Mouse (Mus musculus) neural tube, embryonic 12.5 days (tissue): ENCODE measurements around the gene Vmn1r55. TPM values are rescaled to one million over a fixed set of nuclear protein-coding genes. Genes with fewer than 3 reads are reported as not detected.
"Not testable (repeated sequence)": the region's sequence is repeated elsewhere in the genome, so short reads cannot be mapped to it uniquely, and the experiment has no call there.

ENCODE experiments used
- ATAC-seq: fragments of 200-750 bp; cut with Nextera tagmentation; 2 replicates; pipeline ENCODE4 v1.8.0; 2017; ENCODE audit warnings: low read depth, mild to moderate bottlenecking, moderate TSS enrichment, moderate library complexity; ENCODE audit not compliant: low FRiP score
- H3K27ac ChIP-seq: fragments of 300-500 bp; sonication (generic); 2 replicates; pipeline ENCODE4 v1.5.1; 2016
- H3K27me3 ChIP-seq: fragments of 300-500 bp; sonication (generic); replicated peaks from 2 replicates; pipeline ENCODE4 v1.6.1; 2016; ENCODE audit warnings: mild to moderate bottlenecking
- H3K36me3 ChIP-seq: fragments of 300-500 bp; sonication (generic); 2 replicates; pipeline ENCODE4 v1.6.1; 2016; ENCODE audit warnings: mild to moderate bottlenecking
- H3K4me1 ChIP-seq: fragments of 300-500 bp; sonication (generic); 2 replicates; pipeline ENCODE4 v1.6.1; 2016
- H3K4me2 ChIP-seq: fragments of 300-500 bp; sonication (generic); replicated peaks from 2 replicates; pipeline ENCODE4 v1.6.1; 2016; ENCODE audit warnings: mild to moderate bottlenecking
- H3K4me3 ChIP-seq: fragments of 300-500 bp; sonication (generic); 2 replicates; pipeline ENCODE4 v1.5.1; 2016
- H3K9ac ChIP-seq: fragments of 300-500 bp; sonication (generic); 2 replicates; pipeline ENCODE4 v1.6.1; 2016; ENCODE audit warnings: mild to moderate bottlenecking
- H3K9me3 ChIP-seq: fragments of 300-500 bp; sonication (generic); 2 replicates; pipeline ENCODE4 v1.6.1; 2016; ENCODE audit warnings: mild to moderate bottlenecking
- WGBS: fragments of 180-500 bp; shearing (Covaris S2); methylation state at CpG from one replicate; pipeline ENCODE4 v1.1.7; 2016; 5-methylcytosine and 5-hydroxymethylcytosine counted together
- microRNA-seq: library from miRNA; unstranded; fragments of <30 nt; microRNA quantifications from one replicate; pipeline ENCODE4, GENCODE M21; 2017
- polyA plus RNA-seq: library from polyadenylated mRNA; unstranded; fragments of >200 nt; fragmentation: Nextera tagmentation; extraction: Ambion mirVana; gene quantifications from 2 replicates; pipeline ENCODE4 v1.2.1, GENCODE M21; 2016

Vmn1r55 gene
- polyA plus RNA-seq, 1 experiment from 2014 or later, result 0.01 TPM

DNA sequence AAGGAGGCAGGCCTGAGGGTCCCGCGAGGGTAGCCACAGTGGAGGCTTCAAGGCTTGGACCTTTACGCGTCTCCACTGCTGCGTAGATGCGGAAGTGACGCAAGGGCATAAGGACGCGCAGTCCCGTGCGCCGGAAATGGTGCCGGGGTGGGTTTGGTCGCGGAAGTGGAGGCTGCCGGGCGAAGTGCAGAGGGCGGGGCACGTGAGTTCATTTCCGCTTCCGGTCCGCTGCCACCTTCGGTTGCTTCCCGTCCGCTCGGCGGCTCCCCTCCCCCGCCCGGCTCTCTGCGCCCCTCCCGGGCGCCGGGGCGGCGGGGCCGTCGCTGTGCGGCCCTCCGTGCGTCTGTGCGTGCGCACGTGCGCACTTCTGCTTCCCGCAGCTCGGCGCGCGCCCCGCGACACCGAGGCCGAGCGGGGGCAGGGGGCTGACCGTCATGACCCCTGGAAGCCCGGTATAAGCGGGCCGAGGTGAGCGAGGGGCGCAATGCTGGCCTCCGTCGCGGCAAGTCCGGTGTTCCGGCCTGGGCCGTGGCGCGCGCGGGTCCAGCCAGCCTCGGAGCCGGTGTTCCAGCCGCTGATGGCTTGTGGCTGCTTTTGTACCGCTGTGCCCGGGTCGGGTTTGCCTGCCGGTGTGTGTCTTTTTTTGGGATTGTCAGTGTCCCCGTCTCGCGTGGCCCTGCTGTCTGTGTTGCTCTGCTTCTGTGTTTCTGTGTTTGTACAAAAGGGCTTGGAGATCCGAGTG lies 69.3 kb downstream of the Vmn1r55 start, which contains the start of gene Epn1:
Gene Epn1, plus strand, starts transcription at position 226 of the 742 bp plus-strand sequence.
- Histone ChIP-seq H3K9me3 (no peaks in the 10 kb centered on the region), H3K4me3 (peak within 1 kb of the TSS; percentile 98), H3K27me3 (no peaks in the 10 kb centered on the region), H3K4me1 (peaks cover 13% of the 10 kb centered on the region), H3K4me2 (peak within 1 kb of the TSS; percentile 73), H3K36me3 (peaks cover 49% of the 10 kb centered on the region), H3K27ac (peak within 1 kb of the TSS; percentile 69), H3K9ac (peak within 1 kb of the TSS; percentile 98)
- peak; percentile 99 for ATAC-seq
- WGBS, result under 1% methylated on average over 81 of the region's 81 CpGs

DNA sequence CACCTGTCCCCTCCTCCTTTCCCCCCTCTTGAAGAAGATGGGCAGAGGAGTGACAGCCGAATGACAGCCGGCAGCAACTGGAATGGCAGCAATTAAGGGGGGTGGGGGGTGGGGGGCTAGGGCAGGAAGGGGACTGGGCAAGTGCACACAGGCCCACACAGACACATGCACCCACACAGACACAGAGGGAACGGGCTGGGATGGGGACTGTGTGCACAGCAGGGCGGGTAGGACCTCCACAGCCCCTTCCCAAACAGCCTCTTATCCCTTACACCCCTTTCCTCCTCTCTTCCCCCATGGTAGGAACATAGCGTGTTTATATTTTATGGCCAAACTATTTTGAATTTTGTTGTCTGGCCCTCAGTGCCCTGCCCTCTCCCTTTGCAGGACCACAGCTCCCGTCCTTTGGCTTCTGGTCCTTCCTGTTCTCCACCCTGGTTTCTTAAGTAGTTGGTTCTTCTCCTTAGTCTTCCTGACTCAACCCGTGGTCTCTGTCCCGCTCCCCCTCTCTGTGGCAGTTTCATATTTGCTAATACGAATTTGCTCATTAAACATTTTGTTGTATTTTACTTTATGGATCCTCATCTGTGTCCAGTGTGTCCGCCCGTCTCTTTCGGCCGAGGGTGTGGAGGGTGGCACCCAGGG lies 70.0 kb downstream of the Vmn1r55 start:
- not testable (repeated sequence) for H3K27me3 ChIP-seq, H3K9me3 ChIP-seq, H3K27ac ChIP-seq
- Histone ChIP-seq H3K4me3 (peak overlapping the region; percentile 98), H3K4me1 (peaks cover 13% of the 10 kb centered on the region), H3K4me2 (peak overlapping the region; percentile 73), H3K9ac (peak overlapping the region; percentile 98; the same call in 1 of the 2 replicates), H3K36me3 (peaks cover 51% of the 10 kb centered on the region)
- 51% methylated on average over 9 of the region's 13 CpGs for WGBS
- ATAC-seq, result peak; percentile 57

Small RNA genes within 50 kb of the gene (microRNA-seq; reads per million reads assigned to microRNA genes)
- gene Gm26217, result not detected

Other genes starting within 250 kb of the Vmn1r55 start
- gene Gm36210, start 243.2 kb downstream of the Vmn1r55 start, polyA plus RNA-seq, result 0.29 TPM in 1 of 2 replicates, not detected in the other
- gene Zfp628, start 234.5 kb downstream of the Vmn1r55 start, polyA plus RNA-seq, result 4.4 and 4.5 TPM in 2 replicates
- gene Nat14, start 227.6 kb downstream of the Vmn1r55 start, polyA plus RNA-seq, result 13.0 and 13.7 TPM in 2 replicates
- gene Ssc5d, start 223.9 kb downstream of the Vmn1r55 start, polyA plus RNA-seq, result 2.5 and 3.0 TPM in 2 replicates
- 0.13 TPM in 2 replicates for gene Sbk2, start 185.3 kb downstream of the Vmn1r55 start, polyA plus RNA-seq
- 0.11 TPM in 2 replicates for gene Sbk3, start 178.5 kb downstream of the Vmn1r55 start, polyA plus RNA-seq
- gene Zfp579, start 153.5 kb downstream of the Vmn1r55 start, polyA plus RNA-seq, result 52.4 and 57.5 TPM in 2 replicates
- gene Zfp524, start 135.3 kb downstream of the Vmn1r55 start, polyA plus RNA-seq, result 8.2 and 8.7 TPM in 2 replicates
- 62.0 and 63.3 TPM in 2 replicates for gene Fiz1, start 135.0 kb downstream of the Vmn1r55 start, polyA plus RNA-seq
- 0.26 TPM in 1 of 2 replicates, not detected in the other for gene Gm44973, start 134.2 kb downstream of the Vmn1r55 start, polyA plus RNA-seq
- 6.6 and 6.9 TPM in 2 replicates for gene Zfp865, start 129.3 kb downstream of the Vmn1r55 start, polyA plus RNA-seq
- 14.3 and 17.0 TPM in 2 replicates for gene Ccdc106, start 129.1 kb downstream of the Vmn1r55 start, polyA plus RNA-seq
- not detected in 2 replicates for gene 4632433K11Rik, start 115.6 kb downstream of the Vmn1r55 start, polyA plus RNA-seq
- 4.2 and 5.9 TPM in 2 replicates for gene Zfp784, start 111.2 kb downstream of the Vmn1r55 start, polyA plus RNA-seq
- gene Zfp580, start 98.1 kb downstream of the Vmn1r55 start, polyA plus RNA-seq, result 53.5 and 56.0 TPM in 2 replicates
- gene U2af2, start 87.5 kb downstream of the Vmn1r55 start, polyA plus RNA-seq, result 147 and 163 TPM in 2 replicates
- gene Epn1, start 69.4 kb downstream of the Vmn1r55 start, polyA plus RNA-seq, result 73.4 and 80.5 TPM in 2 replicates
- 0.18 TPM in 1 of 2 replicates, not detected in the other for gene Rfpl4, start 32.7 kb downstream of the Vmn1r55 start, polyA plus RNA-seq
- gene Rasl2-9, start 23.7 kb downstream of the Vmn1r55 start, polyA plus RNA-seq, result 0.27 and 0.38 TPM in 2 replicates
- gene Vmn1r56, start 47.1 kb upstream of the Vmn1r55 start, polyA plus RNA-seq, result not detected in 2 replicates
- gene Vmn1r57, start 68.8 kb upstream of the Vmn1r55 start, polyA plus RNA-seq, result not detected in 2 replicates
- not detected in 2 replicates for gene Gm5065, start 200.9 kb upstream of the Vmn1r55 start, polyA plus RNA-seq
- gene Nlrp2, start 201.4 kb upstream of the Vmn1r55 start, polyA plus RNA-seq, result not detected in 2 replicates